Mouse (Mus musculus) v-Abl transformed pro-B cells (cell line): Measurements from ENCODE around the gene Slc4a3.

Experiments
- in situ Hi-C, 2 experiments: fragments of 400-800 bp; cut with MboI; formaldehyde crosslinking; loops; one replicate each; pipeline ENCODE4 v1.15.1; 2025; ENCODE audit not compliant: unreplicated experiment in 2 of 2

The Slc4a3 gene

GRCm38 (mm10) chr1:75545965-75546956, at the start of gene Slc4a3:
TSS of gene Slc4a3 (plus strand) at chr1:75546266.
- in situ Hi-C loops, result no loop called here

DNA sequence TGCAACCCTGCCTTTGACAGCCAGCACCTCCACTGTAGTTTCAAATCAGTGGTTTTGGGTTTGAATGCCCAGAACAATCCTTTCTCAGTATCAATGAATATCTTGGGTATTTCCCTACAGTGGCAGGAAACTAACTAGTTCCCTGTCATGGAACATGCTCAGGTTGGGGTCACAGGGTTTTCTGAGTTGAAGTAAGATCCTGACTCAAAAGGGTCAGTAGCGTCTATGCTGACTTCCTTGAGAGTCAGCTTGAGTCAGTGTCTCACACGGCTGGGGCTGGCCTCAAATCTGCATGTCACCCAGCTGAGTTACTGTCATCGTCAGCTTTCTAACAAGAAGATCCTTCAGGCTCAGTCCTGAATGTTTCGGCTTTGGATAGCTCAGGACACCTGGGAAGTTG, 47.2 kb upstream of the Slc4a3 start:
- in situ Hi-C loops, result no loop called here

- in situ Hi-C loops, result no loop called here
These were observed 46.6 kb upstream of the Slc4a3 start for GRCm38 (mm10) chr1:75499441-75499840.

GRCm38 (mm10) chr1:75501905-75502304, 44.2 kb upstream of the Slc4a3 start:
- in situ Hi-C loops, result no loop called here

- in situ Hi-C loops, result no loop called here
These were observed 43.0 kb upstream of the Slc4a3 start for GRCm38 (mm10) chr1:75502945-75503650.

- in situ Hi-C loops, result no loop called here
These were observed 42.5 kb upstream of the Slc4a3 start for GRCm38 (mm10) chr1:75503651-75503980.

GRCm38 (mm10) chr1:75504256-75505045, 41.6 kb upstream of the Slc4a3 start:
- in situ Hi-C loops, result no loop called here

GRCm38 (mm10) chr1:75505159-75505955, 40.7 kb upstream of the Slc4a3 start:
- in situ Hi-C loops, result no loop called here

- in situ Hi-C loops, result no loop called here
These were observed 39.9 kb upstream of the Slc4a3 start, which contains the start of gene Obsl1 for GRCm38 (mm10) chr1:75505956-75506831. TSS of gene Obsl1 (minus strand) at chr1:75506452.

GRCm38 (mm10) chr1:75507006-75507405, 39.1 kb upstream of the Slc4a3 start, which contains the start of gene Inha:
TSS of gene Inha (plus strand) at chr1:75507077.
- in situ Hi-C loops, result no loop called here

DNA sequence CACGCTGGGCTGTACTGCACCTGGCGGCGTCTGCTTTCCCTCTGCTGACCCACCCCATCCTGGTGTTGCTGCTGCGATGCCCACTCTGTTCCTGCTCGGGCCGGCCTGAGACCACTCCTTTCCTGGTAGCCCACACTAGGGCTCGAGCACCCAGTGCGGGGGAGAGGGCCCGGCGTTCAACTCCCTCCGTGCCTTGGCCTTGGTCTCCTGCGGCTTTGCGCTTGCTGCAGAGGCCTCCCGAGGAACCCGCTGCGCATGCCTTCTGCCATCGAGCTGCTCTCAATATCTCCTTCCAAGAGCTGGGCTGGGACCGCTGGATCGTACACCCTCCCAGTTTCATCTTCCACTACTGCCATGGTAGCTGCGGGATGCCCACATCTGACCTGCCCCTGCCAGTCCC, 36.5 kb upstream of the Slc4a3 start:
- in situ Hi-C loops, result no loop called here

DNA sequence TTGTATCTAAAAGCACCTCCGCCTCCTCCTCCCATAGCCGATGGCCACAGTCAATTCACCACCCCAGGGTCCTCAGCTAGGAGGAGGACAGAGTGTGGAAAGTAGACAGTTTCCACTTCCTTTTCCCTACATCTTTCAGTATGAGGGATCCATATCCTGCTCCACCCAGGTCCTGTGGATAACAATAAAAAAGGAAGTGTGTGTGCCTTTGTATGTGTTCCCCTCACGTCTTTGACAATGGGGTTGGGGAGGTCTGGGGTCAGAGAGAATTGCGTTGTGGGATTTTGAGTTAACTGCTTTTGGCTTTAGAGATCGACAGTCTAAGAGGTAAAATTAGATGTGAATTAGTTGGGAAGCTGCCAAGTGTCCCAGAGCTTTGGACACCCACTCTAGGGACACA, 35.9 kb upstream of the Slc4a3 start:
- in situ Hi-C loops, result no loop called here

DNA sequence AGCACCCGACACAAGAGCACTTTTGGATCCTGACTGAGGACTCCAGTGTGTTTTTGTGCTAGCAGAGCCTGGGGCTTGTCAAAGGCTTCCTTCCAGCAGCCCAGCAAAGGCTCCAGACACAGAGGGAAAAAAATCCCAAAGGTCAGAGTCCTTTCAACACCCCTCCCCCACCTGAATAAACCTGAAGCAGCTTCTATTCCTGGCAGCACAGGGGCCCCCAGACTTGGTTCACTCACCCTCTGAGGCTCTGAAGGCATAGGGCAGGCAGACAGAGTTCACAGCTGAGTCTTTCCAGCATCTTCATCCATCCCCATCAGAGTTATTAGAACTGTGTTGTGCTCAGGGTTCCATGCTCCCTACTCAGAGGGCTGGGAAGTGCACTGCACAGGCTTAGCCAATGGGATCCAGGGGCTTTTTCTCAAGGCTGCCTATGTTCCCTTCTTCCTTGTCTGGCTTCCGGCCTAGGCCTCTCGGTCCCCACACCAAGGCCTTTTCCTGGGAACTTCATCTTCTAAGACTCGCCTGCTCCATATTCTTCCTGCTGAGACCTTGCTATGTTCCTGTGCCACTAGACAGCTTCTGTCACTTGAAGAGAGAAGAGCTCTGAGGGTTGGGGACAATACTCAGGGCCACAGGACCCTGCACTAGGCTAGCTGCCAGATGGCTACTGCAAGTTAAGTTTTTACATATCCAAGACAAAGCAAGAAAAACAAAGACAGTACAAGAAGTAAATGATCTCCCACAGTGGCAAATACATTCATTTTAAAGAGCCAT, 34.4 kb upstream of the Slc4a3 start:
- in situ Hi-C loops, result no loop called here

- in situ Hi-C loops, result no loop called here
These were observed 33.5 kb upstream of the Slc4a3 start for GRCm38 (mm10) chr1:75512550-75512949.

GRCm38 (mm10) chr1:75516703-75517380, 29.2 kb upstream of the Slc4a3 start:
- in situ Hi-C loops, result loop anchor here in 1 of 2 experiments (5.0 kb wide), 1 partner anchor 35 kb away; no protein-coding TSS in a partner anchor

DNA sequence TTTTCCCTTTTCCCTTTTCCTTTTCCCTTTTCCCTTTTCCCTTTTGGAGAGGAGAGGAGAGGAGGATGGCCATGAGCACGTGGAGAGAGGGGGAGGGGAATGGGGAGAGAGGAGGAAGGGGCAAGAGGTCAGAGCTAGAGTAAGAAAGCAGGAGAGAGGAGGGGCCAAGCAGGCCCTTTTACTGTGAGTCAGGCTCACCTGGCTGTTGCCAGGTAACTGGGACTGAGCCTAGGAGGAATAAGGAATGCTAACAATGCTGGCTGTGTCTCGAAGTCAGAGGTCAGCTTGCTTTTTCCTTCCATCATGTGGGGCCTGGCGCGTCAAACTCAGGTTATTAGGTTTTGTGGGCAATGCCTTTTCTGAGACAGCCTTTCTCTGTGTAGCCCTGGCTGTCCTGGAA, 28.1 kb upstream of the Slc4a3 start:
- in situ Hi-C loops, result loop anchor here in 1 of 2 experiments (5.0 kb wide), 1 partner anchor 36 kb away; no protein-coding TSS in a partner anchor

DNA sequence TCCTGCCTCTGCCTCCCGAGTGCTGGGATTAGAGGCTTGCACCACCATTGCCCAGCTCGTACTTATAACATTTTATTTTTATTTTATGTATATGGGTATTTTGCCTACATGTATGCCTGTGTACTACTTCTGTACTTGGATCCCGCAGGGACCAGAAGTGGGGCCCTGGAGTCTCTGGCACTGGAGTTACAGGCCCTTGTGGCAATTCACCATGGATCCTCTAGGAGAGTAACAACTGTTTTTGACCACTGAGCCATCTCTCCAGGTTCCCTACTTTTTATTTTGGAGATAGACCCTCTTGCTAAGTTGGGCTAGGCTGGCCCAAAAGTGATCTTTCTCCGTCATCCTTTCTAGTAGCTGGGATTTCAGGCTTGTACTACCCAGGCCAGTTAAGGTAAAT, 27.6 kb upstream of the Slc4a3 start:
- in situ Hi-C loops, result loop anchor here in 1 of 2 experiments (5.0 kb wide), 1 partner anchor 36 kb away; no protein-coding TSS in a partner anchor
